Mouse (Mus musculus) embryonic facial prominence, embryonic 10.5 days (tissue): ENCODE measurements around the gene Pcnt. TPM values are rescaled to one million over a fixed set of nuclear protein-coding genes. Genes with fewer than 3 reads are reported as not detected.

Experiments
- DNase-seq: peaks from one replicate; pipeline ENCODE4 v3.0.0-alpha.2; 2017; ENCODE audit warnings: low spot score
- H3K27ac ChIP-seq: fragments of 300-500 bp; sonication (generic); replicated peaks from 2 replicates; pipeline ENCODE4 v1.5.1; 2016; ENCODE audit warnings: mild to moderate bottlenecking
- H3K27me3 ChIP-seq: fragments of 300-500 bp; sonication (generic); replicated peaks from 2 replicates; pipeline ENCODE4 v1.6.1; 2016; ENCODE audit warnings: low read depth, mild to moderate bottlenecking; ENCODE audit not compliant: poor library complexity, severe bottlenecking
- H3K36me3 ChIP-seq: fragments of 300-500 bp; sonication (generic); replicated peaks from 2 replicates; pipeline ENCODE4 v1.6.1; 2016; ENCODE audit warnings: mild to moderate bottlenecking, moderate library complexity
- H3K4me1 ChIP-seq: fragments of 300-500 bp; sonication (generic); 2 replicates; pipeline ENCODE4 v1.6.1; 2016
- H3K4me3 ChIP-seq: fragments of 300-500 bp; sonication (generic); 2 replicates; pipeline ENCODE4 v1.5.1; 2016; ENCODE audit warnings: mild to moderate bottlenecking, moderate library complexity
- H3K9me3 ChIP-seq: fragments of 300-500 bp; sonication (generic); 2 replicates; pipeline ENCODE4 v1.6.1; 2016; ENCODE audit warnings: mild to moderate bottlenecking
- WGBS: fragments of 180-500 bp; shearing (Covaris S2); methylation state at CpG from one replicate; pipeline ENCODE4 v1.1.7; 2016; 5-methylcytosine and 5-hydroxymethylcytosine counted together
- polyA plus RNA-seq: library from polyadenylated mRNA; unstranded; fragments of >200 nt; fragmentation: Nextera tagmentation; extraction: Ambion mirVana; gene quantifications from 2 replicates; pipeline ENCODE4 v1.2.1, GENCODE M21; 2016

Gene Pcnt
- polyA plus RNA-seq, 1 experiment from 2014 or later = 23.8 TPM

DNA sequence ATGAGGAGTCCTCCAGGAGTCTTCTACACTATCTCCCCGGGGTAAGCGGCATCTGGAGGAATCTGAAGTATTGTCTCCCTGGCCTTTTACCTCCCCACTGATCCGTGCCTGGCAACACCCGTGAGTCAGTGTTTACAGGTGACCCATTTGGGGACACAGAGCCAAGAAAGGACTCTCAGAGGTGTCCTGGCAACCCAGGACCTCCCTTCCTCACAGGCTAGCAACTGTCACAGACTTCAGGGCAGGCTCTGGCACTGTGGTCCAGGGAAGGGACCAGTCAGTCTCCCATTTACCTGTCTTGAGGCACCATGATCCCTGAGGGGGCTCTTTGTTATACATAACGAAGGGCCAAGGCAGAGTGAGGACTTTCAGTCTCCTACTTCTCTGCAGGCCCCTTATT is 6.3 kb upstream of the Pcnt start, which contains the start of gene 2610028H24Rik:
Gene 2610028H24Rik, plus strand, starts transcription at position 231 of the 400 bp plus-strand sequence.
- Histone ChIP-seq H3K9me3 (no peaks in the 10 kb centered on the region), H3K27me3 (no peaks in the 10 kb centered on the region), H3K4me1 (peaks cover under 1% of the 10 kb centered on the region; the same call in 1 of the 2 replicates), H3K27ac (no peak within 1 kb of the TSS), H3K4me3 (no peak within 1 kb of the TSS), H3K36me3 (no peaks in the 10 kb centered on the region)
- 64% methylated on average over 5 of the region's 5 CpGs for WGBS
- DNase-seq = no peak

GRCm38 (mm10) chr10:76447406-76448229 is 5.0 kb upstream of the Pcnt start:
- DNase-seq = no peak
- Histone ChIP-seq H3K4me3 (no peak overlapping the region), H3K27ac (no peak overlapping the region), H3K9me3 (no peaks in the 10 kb centered on the region), H3K36me3 (no peaks in the 10 kb centered on the region), H3K27me3 (no peaks in the 10 kb centered on the region), H3K4me1 (peaks cover 8% of the 10 kb centered on the region)
- WGBS = 83% methylated on average over 15 of the region's 15 CpGs

DNA sequence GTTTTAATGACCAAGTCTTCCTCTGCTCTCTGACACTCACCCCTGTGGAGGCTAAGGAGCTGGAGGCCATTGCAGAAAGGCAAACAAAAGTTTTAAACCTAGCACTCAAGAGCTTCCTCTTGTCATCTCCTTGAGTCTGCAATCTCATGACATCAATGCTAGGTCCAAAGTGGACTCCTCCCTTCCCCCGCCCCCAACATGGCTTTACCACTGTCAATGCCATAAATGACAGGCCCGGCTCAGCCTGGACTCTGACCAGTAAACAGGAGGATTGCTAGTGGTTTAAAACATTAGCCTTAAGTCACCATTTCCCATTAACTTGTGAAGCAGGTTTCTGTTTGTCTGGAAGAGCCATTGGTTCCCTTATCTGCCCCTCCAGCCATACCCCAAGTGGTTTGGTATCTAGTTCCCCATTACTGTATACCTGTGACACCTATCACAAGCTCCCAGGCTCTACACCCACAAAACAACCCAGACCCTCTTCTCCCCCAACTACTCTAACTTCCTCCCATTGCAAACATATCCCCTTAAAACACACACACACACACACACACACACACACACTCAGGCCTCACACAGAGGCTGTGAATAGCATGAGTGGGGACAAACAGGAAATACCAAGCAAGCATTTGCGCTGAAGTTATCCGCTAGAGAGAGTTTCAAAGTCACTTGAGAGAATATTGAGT is 3.6 kb upstream of the Pcnt start:
- Histone ChIP-seq H3K9me3 (no peaks in the 10 kb centered on the region), H3K36me3 (no peaks in the 10 kb centered on the region), H3K4me3 (no peak overlapping the region), H3K4me1 (peaks cover 16% of the 10 kb centered on the region), H3K27ac (no peak overlapping the region; the same call in 1 of the 2 replicates), H3K27me3 (no peaks in the 10 kb centered on the region)
- DNase-seq = no peak
- WGBS = 88% methylated on average over 4 of the region's 4 CpGs

- 95% methylated on average over 17 of the region's 17 CpGs for WGBS
- H3K36me3 ChIP-seq = peaks cover 58% of the 10 kb centered on the region
- peaks cover 20% of the 10 kb centered on the region for H3K4me1 ChIP-seq
- no peak within 1 kb of the TSS for H3K27ac ChIP-seq
- H3K4me3 ChIP-seq = peak within 1 kb of the TSS; percentile 94
- no peaks in the 10 kb centered on the region for H3K9me3 ChIP-seq
- H3K27me3 ChIP-seq = no peaks in the 10 kb centered on the region
- no peak for DNase-seq
Observed at GRCm38 (mm10) chr10:76440281-76440680, 2.3 kb downstream of the Pcnt start, which contains the start of gene AC141477.1. TSS of gene AC141477.1 (minus strand) at chr10:76440444.

GRCm38 (mm10) chr10:76439107-76439890 is 3.3 kb downstream of the Pcnt start:
- 93% methylated on average over 9 of the region's 9 CpGs for WGBS
- peaks cover 20% of the 10 kb centered on the region for H3K4me1 ChIP-seq
- no peak overlapping the region for H3K4me3 ChIP-seq
- no peak for DNase-seq
- no peaks in the 10 kb centered on the region for H3K27me3 ChIP-seq
- no peaks in the 10 kb centered on the region for H3K9me3 ChIP-seq
- H3K27ac ChIP-seq = no peak overlapping the region
- peaks cover 68% of the 10 kb centered on the region for H3K36me3 ChIP-seq

DNA sequence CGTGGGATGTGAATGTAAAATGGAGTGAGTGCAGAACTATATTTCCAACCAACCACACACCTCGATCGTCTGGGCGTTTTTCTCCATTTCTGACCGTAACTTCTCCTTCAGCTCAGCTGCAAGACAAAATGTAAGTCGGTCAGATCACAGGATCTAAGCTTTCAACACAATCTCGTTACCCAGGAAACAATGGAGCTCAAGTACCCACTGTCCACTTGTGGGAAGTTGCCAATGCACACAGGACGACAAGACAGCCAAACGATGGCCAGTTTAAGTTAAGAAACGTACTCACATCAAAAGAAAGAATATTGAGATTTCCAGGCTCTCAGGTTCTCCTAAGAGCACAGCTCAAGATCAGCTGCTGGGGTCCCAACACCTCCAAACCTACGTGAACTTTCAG is 8.7 kb downstream of the Pcnt start:
- no peaks in the 10 kb centered on the region for H3K9me3 ChIP-seq
- no peaks in the 10 kb centered on the region for H3K4me1 ChIP-seq
- peaks cover 100% of the 10 kb centered on the region for H3K36me3 ChIP-seq
- no peak overlapping the region for H3K4me3 ChIP-seq
- 94% methylated on average over 11 of the region's 11 CpGs for WGBS
- H3K27me3 ChIP-seq = no peaks in the 10 kb centered on the region
- no peak for DNase-seq
- no peak overlapping the region for H3K27ac ChIP-seq

DNA sequence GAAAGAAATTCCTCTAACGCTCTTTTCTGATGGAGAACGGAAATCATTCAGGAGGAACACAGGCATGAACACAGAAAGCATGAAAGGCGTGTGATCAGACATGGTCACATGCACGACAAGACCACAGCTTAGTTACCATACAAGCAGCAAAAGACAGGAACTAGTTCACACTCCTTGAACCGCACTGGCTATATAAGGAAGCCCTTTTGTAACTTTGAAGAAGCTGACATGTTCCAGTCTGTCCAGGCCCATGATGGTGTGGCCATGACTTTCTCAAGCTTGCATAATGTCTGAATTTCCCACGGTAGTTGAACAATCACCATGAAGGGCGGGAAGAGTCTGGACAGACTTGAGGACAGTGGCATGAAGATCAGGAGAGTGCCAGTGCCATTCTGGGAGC is 16.9 kb downstream of the Pcnt start:
- Histone ChIP-seq H3K9me3 (no peaks in the 10 kb centered on the region), H3K27ac (no peak overlapping the region), H3K36me3 (peaks cover 100% of the 10 kb centered on the region), H3K4me3 (no peak overlapping the region), H3K27me3 (no peaks in the 10 kb centered on the region), H3K4me1 (no peaks in the 10 kb centered on the region)
- 96% methylated on average over 7 of the region's 7 CpGs for WGBS
- DNase-seq = no peak

DNA sequence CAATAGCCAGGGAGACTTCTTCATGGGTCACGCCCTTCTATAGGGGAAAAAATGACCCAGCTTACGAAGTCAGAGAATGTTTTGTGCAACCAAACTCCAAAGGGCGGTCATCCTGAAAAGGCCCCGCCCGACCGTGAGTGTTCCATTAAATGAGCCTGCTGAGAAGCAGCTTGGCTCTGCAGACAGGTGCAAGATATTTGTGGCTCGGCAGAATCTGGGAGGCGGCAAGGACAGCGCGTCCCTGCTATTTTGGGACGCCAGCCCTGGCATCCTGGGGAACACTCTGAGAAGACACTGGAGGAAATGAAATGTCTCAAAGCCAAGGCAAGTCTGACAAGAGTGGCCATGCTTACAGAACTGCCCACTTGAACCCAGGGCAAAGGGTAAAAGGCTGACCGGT is 25.8 kb downstream of the Pcnt start:
- 89% methylated on average over 12 of the region's 12 CpGs for WGBS
- peaks cover 100% of the 10 kb centered on the region for H3K36me3 ChIP-seq

DNA sequence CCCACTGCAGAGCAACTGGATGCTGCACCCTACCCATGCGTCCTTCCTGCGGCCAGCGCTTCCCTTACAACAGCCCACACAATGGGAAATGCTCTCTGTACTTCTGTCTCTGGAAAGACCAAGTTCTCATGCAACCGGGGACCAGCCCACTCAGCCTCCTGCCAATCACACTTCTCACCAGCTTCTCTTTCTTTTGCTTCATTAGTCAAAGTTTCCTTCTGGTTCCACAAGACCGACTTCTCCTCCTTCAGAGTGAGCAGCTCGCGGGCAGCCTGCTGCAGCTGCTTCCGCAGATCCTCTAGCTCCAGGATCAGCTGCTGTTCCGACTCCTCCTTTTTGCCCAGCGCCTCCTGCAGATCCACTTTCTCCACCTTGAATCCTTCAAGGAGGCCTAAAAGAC is 34.1 kb downstream of the Pcnt start:
- Histone ChIP-seq H3K9me3 (no peaks in the 10 kb centered on the region), H3K27me3 (no peaks in the 10 kb centered on the region), H3K27ac (no peak overlapping the region), H3K4me3 (no peak overlapping the region), H3K4me1 (no peaks in the 10 kb centered on the region), H3K36me3 (peaks cover 99% of the 10 kb centered on the region)
- DNase-seq = no peak
- WGBS = 95% methylated on average over 10 of the region's 10 CpGs

More for the DNA sequence above, 25.8 kb downstream of the Pcnt start:
- H3K4me1 ChIP-seq = no peaks in the 10 kb centered on the region
- DNase-seq = no peak
- H3K27ac ChIP-seq = no peak overlapping the region
- no peaks in the 10 kb centered on the region for H3K27me3 ChIP-seq
- H3K9me3 ChIP-seq = no peaks in the 10 kb centered on the region
- H3K4me3 ChIP-seq = no peak overlapping the region

DNA sequence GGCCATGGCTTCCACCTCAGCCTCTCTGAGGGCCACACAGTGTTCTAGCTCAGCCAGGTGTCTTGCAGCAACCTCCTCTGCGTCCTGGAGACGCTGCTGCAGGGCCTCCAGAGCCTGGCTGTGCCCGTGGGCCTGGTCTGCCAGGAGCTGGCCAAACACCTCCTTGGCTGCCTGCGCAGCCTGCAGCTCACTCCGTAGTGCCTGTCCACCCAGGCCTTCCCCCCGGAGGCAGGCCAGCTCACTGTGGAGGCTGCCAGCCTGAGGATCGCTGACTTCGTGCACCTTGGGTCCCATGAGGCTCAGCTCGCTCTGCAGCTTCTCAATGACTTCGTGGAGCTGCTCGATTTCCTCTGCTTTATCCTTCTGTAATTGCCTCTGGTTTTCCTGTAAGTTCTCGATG is 50.0 kb downstream of the Pcnt start:
- Histone ChIP-seq H3K4me1 (no peaks in the 10 kb centered on the region), H3K36me3 (peaks cover 91% of the 10 kb centered on the region), H3K4me3 (no peak overlapping the region), H3K27me3 (no peaks in the 10 kb centered on the region), H3K27ac (no peak overlapping the region), H3K9me3 (no peaks in the 10 kb centered on the region)
- DNase-seq = no peak
- 92% methylated on average over 12 of the region's 12 CpGs for WGBS

DNA sequence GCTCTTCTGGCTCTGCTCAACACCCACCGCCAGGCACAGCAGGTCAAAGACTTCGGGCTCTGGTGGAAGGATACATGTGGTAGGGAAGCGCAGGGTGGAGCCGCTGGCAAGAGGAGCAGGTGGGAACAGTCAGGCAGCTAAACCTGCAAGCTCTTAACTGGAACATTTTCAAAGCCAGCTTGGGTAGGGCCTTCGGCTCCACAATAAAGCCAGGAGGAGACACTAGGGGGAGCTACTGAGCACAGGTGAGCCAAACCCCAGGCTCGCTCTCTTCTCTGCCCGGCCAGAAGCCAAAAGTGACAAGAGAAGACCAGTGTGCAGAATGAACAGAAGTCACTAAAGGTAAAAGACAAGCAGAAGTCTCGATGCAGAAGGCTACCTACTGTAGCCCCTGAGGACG is 50.8 kb downstream of the Pcnt start:
- no peaks in the 10 kb centered on the region for H3K27me3 ChIP-seq
- H3K27ac ChIP-seq = no peak overlapping the region
- 86% methylated on average over 9 of the region's 9 CpGs for WGBS
- no peaks in the 10 kb centered on the region for H3K9me3 ChIP-seq
- H3K4me1 ChIP-seq = no peaks in the 10 kb centered on the region
- H3K4me3 ChIP-seq = no peak overlapping the region
- H3K36me3 ChIP-seq = peaks cover 89% of the 10 kb centered on the region
- peak; percentile 44 for DNase-seq

GRCm38 (mm10) chr10:76391166-76391565 is 51.4 kb downstream of the Pcnt start:
- Histone ChIP-seq H3K27ac (no peak overlapping the region), H3K36me3 (peaks cover 89% of the 10 kb centered on the region), H3K9me3 (no peaks in the 10 kb centered on the region), H3K4me1 (no peaks in the 10 kb centered on the region), H3K27me3 (no peaks in the 10 kb centered on the region), H3K4me3 (no peak overlapping the region)
- no peak for DNase-seq
- whole genome bisulfite sequencing = 97% methylated on average over 9 of the region's 9 CpGs
